Mouse (Mus musculus): Measurements from ENCODE around the gene 3110001I22Rik.

GRCm38 (mm10) chr16:13668402-13669108, 3.2 kb upstream of the 3110001I22Rik start:
- no peak for TF ChIP-seq GATA1 (IDR thresholded peaks at IDR 0.05; ENCODE audit: borderline replicate concordance, low read length)
- no peak for TF ChIP-seq FLI1 (IDR thresholded peaks at IDR 0.05; ENCODE audit: low read length)
